Mouse (Mus musculus) hindbrain, embryonic 14.5 days (tissue): ENCODE results near the gene 1810010D01Rik. TPM values are rescaled to one million over a fixed set of nuclear protein-coding genes. Genes with fewer than 3 reads are reported as not detected.

ENCODE experiments used
- polyA plus RNA-seq: library from polyadenylated mRNA; unstranded; fragments of >200 nt; fragmentation: Nextera tagmentation; extraction: Ambion mirVana; gene quantifications from 2 replicates; pipeline ENCODE4 v1.2.1, GENCODE M21; 2014

Gene 1810010D01Rik
- polyA plus RNA-seq, 1 experiment from 2014 or later = not detected

Other genes starting within 250 kb of the 1810010D01Rik start
- 0.95 and 1.3 TPM in 2 replicates for gene Tpcn2, start 75.9 kb upstream of the 1810010D01Rik start, polyA plus RNA-seq
- gene Mrgprf, start 92.7 kb upstream of the 1810010D01Rik start, polyA plus RNA-seq = 2.3 and 3.1 TPM in 2 replicates
- 0.18 TPM in 1 of 2 replicates, not detected in the other for gene Mrgprd, start 106.7 kb upstream of the 1810010D01Rik start, polyA plus RNA-seq